Mouse (Mus musculus): ENCODE data around the gene Rnase9. TPM values are rescaled to one million over a fixed set of nuclear protein-coding genes. Genes with fewer than 3 reads are reported as not detected.

Gene Rnase9
- polyA plus RNA-seq, 1 experiment: not detected

DNA sequence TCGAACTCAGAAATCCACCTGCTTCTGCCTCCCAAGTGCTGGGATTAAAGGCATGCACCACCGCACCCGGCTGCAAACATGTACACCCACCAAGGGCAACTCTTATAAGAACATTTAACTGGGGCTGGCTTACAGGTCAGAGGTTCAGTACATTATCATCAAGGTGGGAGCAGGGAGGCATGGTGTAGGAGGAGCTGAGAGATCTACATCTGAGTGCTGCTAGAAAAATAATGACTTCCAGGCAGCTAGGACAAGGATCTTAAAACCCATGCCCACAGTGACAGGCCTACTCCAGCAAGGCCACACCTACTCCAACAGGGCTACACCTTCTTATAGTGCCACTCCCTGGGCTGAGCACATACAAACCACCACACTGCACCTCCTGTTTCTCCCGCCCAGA lies 44.2 kb upstream of the Rnase9 start:
- no peak for DNase-seq
- peaks cover 15% of the 10 kb centered on the region for H3K4me1 ChIP-seq (replicated peaks; ENCODE audit: control insufficient read depth, insufficient read depth, low read length)
- H3K4me3 ChIP-seq (ENCODE audit: control insufficient read depth, insufficient read depth, low read length): no peak overlapping the region
- TF ChIP-seq CTCF (IDR thresholded peaks at IDR 0.05; ENCODE audit: borderline replicate concordance, control insufficient read depth, extremely low read depth, insufficient read depth, low read length, poor library complexity): no peak
- TF ChIP-seq POLR2A (IDR thresholded peaks at IDR 0.05; ENCODE audit: control insufficient read depth, extremely low read depth, insufficient read depth, low read length, poor library complexity): no peak
- 92% methylated on average over 4 of the region's 4 CpGs for WGBS
- H3K27ac ChIP-seq (ENCODE audit: control insufficient read depth, insufficient read depth, low read length): no peak overlapping the region
- H3K36me3 ChIP-seq (ENCODE audit: control insufficient read depth, insufficient read depth, low read length): no peaks in the 10 kb centered on the region
- H3K27me3 ChIP-seq (ENCODE audit: control insufficient read depth, insufficient read depth, low read length): no peaks in the 10 kb centered on the region; the same call in 1 of the 2 replicates

- Histone ChIP-seq H3K27me3 (ENCODE audit: control insufficient read depth, insufficient read depth, low read length) (no peaks in the 10 kb centered on the region; the same call in 1 of the 2 replicates), H3K4me3 (ENCODE audit: control insufficient read depth, insufficient read depth, low read length) (no peak overlapping the region), H3K4me1 (replicated peaks; ENCODE audit: control insufficient read depth, insufficient read depth, low read length) (peaks cover 12% of the 10 kb centered on the region), H3K36me3 (ENCODE audit: control insufficient read depth, insufficient read depth, low read length) (no peaks in the 10 kb centered on the region), H3K27ac (ENCODE audit: control insufficient read depth, insufficient read depth, low read length) (no peak overlapping the region)
- no peak for TF ChIP-seq POLR2A (IDR thresholded peaks at IDR 0.05; ENCODE audit: control insufficient read depth, extremely low read depth, insufficient read depth, low read length, poor library complexity)
- no peak for TF ChIP-seq CTCF (IDR thresholded peaks at IDR 0.05; ENCODE audit: borderline replicate concordance, control insufficient read depth, extremely low read depth, insufficient read depth, low read length, poor library complexity)
- DNase-seq: no peak
- WGBS: 80% methylated on average over 2 of the region's 2 CpGs
Measured at GRCm38 (mm10) chr14:51085086-51085485, 43.4 kb upstream of the Rnase9 start.

DNA sequence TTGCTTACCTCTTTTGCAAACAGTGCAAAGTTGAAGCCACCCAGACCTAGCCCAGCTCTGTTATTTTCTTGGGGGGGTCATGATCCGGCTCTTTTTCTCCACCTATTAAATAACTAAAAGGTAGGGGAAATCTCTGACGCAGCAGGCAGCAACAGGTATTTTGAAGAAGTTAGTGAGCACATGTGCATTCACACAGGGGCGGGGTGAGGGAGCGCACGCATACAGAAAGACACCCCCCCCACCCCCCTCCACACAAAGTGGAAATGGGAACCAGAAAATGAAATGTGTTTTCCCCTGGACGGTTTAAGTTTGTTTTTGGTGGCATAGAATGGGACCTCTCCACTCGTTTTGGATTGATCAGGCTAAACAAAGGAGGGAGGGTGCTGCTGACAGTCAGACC lies 42.1 kb upstream of the Rnase9 start:
- TF ChIP-seq CTCF (IDR thresholded peaks at IDR 0.05; ENCODE audit: borderline replicate concordance, control insufficient read depth, extremely low read depth, insufficient read depth, low read length, poor library complexity) (no peak), POLR2A (IDR thresholded peaks at IDR 0.05; ENCODE audit: control insufficient read depth, extremely low read depth, insufficient read depth, low read length, poor library complexity) (no peak)
- H3K4me1 ChIP-seq (replicated peaks; ENCODE audit: control insufficient read depth, insufficient read depth, low read length): peaks cover 12% of the 10 kb centered on the region
- no peaks in the 10 kb centered on the region for H3K36me3 ChIP-seq (ENCODE audit: control insufficient read depth, insufficient read depth, low read length)
- DNase-seq: no peak
- H3K27ac ChIP-seq (ENCODE audit: control insufficient read depth, insufficient read depth, low read length): no peak overlapping the region
- no peaks in the 10 kb centered on the region; the same call in 1 of the 2 replicates for H3K27me3 ChIP-seq (ENCODE audit: control insufficient read depth, insufficient read depth, low read length)
- no peak overlapping the region for H3K4me3 ChIP-seq (ENCODE audit: control insufficient read depth, insufficient read depth, low read length)
- WGBS: 12% methylated on average over 7 of the region's 7 CpGs

GRCm38 (mm10) chr14:51082599-51083581 lies 41.2 kb upstream of the Rnase9 start:
- peak; percentile 58 for DNase-seq
- H3K36me3 ChIP-seq (ENCODE audit: control insufficient read depth, insufficient read depth, low read length): no peaks in the 10 kb centered on the region
- peaks cover 10% of the 10 kb centered on the region for H3K4me1 ChIP-seq (replicated peaks; ENCODE audit: control insufficient read depth, insufficient read depth, low read length)
- TF ChIP-seq CTCF (IDR thresholded peaks at IDR 0.05; ENCODE audit: borderline replicate concordance, control insufficient read depth, extremely low read depth, insufficient read depth, low read length, poor library complexity): no peak
- TF ChIP-seq POLR2A (IDR thresholded peaks at IDR 0.05; ENCODE audit: control insufficient read depth, extremely low read depth, insufficient read depth, low read length, poor library complexity): no peak
- 4% methylated on average over 40 of the region's 40 CpGs for WGBS
- no peak overlapping the region for H3K27ac ChIP-seq (ENCODE audit: control insufficient read depth, insufficient read depth, low read length)
- no peaks in the 10 kb centered on the region; the same call in 1 of the 2 replicates for H3K27me3 ChIP-seq (ENCODE audit: control insufficient read depth, insufficient read depth, low read length)
- peak overlapping the region; percentile 51 for H3K4me3 ChIP-seq (ENCODE audit: control insufficient read depth, insufficient read depth, low read length)

DNA sequence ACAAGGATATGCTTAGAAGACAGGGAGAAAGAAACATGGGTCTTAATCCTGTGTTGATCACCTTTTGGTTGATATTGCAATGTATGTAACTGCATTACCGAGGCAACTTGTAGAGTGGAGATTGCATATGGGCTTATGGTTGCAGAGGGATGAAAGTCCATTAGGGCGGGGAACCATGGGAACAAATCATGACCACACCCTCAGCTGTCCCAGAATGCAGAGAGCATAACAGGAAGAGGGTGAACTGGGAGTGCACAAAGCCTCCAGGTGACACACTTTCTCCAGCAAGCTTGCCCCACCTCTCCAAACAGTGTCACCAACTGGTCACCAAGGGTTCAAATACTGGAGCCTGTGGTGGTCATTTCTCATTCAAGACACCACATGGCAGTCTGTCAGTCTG lies 39.4 kb upstream of the Rnase9 start:
- Histone ChIP-seq H3K27ac (ENCODE audit: control insufficient read depth, insufficient read depth, low read length) (no peak overlapping the region), H3K4me3 (ENCODE audit: control insufficient read depth, insufficient read depth, low read length) (no peak overlapping the region), H3K4me1 (replicated peaks; ENCODE audit: control insufficient read depth, insufficient read depth, low read length) (peaks cover 10% of the 10 kb centered on the region), H3K36me3 (ENCODE audit: control insufficient read depth, insufficient read depth, low read length) (no peaks in the 10 kb centered on the region), H3K27me3 (ENCODE audit: control insufficient read depth, insufficient read depth, low read length) (no peaks in the 10 kb centered on the region; the same call in 1 of the 2 replicates)
- no peak for TF ChIP-seq CTCF (IDR thresholded peaks at IDR 0.05; ENCODE audit: borderline replicate concordance, control insufficient read depth, extremely low read depth, insufficient read depth, low read length, poor library complexity)
- TF ChIP-seq POLR2A (IDR thresholded peaks at IDR 0.05; ENCODE audit: control insufficient read depth, extremely low read depth, insufficient read depth, low read length, poor library complexity): no peak
- no peak for DNase-seq
- WGBS: 88% methylated on average over 2 of the region's 2 CpGs

- Histone ChIP-seq H3K27ac (ENCODE audit: control insufficient read depth, insufficient read depth, low read length) (no peak overlapping the region), H3K4me3 (ENCODE audit: control insufficient read depth, insufficient read depth, low read length) (no peak overlapping the region), H3K27me3 (ENCODE audit: control insufficient read depth, insufficient read depth, low read length) (no peaks in the 10 kb centered on the region; the same call in 1 of the 2 replicates), H3K4me1 (replicated peaks; ENCODE audit: control insufficient read depth, insufficient read depth, low read length) (peaks cover 10% of the 10 kb centered on the region), H3K36me3 (ENCODE audit: control insufficient read depth, insufficient read depth, low read length) (no peaks in the 10 kb centered on the region)
- 96% methylated on average over 1 of the region's 1 CpGs for WGBS
- no peak for DNase-seq
- TF ChIP-seq POLR2A (IDR thresholded peaks at IDR 0.05; ENCODE audit: control insufficient read depth, extremely low read depth, insufficient read depth, low read length, poor library complexity) (no peak), CTCF (IDR thresholded peaks at IDR 0.05; ENCODE audit: borderline replicate concordance, control insufficient read depth, extremely low read depth, insufficient read depth, low read length, poor library complexity) (no peak)
Measured at GRCm38 (mm10) chr14:51079180-51079579, 37.5 kb upstream of the Rnase9 start.
